Mouse (Mus musculus): ENCODE results near the gene Gm4724. TPM values are rescaled to one million over a fixed set of nuclear protein-coding genes. Genes with fewer than 3 reads are reported as not detected.
"Not testable (repeated sequence)": the region's sequence is repeated elsewhere in the genome, so short reads cannot be mapped to it uniquely, and the experiment has no call there.

Gene Gm4724
- 23.1 TPM for polyA plus RNA-seq (2021)

DNA sequence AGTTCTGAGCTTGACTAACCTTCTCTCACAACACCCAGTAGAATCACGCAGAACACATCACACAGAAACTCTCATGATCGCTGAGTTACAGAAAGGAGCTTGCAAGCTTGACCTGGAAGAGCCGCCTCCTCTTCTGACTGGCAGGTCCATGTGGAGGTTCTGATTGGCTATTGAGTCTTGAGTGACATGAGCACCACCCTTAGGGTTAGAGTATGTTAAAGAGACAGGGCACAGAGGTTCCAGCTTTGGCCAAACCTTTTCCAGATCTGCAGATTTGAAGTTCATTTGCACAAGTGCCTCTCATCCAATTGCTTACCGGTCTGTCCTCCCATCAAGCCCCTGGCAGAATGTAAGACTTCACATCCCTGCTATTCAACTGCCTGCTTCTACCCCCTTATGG, at the start of gene Gm4724:
Gene Gm4724 (minus strand): TSS at position 101 of the 400 bp plus-strand sequence.
- DNase-seq (ENCODE audit: low read depth, low spot score); in situ Hi-C loops (cut with MboI; ENCODE audit: low pct_unique_long_range_greater_than_20kb); H3K27me3 ChIP-seq; CTCF ChIA-PET; ATAC-seq; POLR2A ChIA-PET: not testable (repeated sequence)

DNA sequence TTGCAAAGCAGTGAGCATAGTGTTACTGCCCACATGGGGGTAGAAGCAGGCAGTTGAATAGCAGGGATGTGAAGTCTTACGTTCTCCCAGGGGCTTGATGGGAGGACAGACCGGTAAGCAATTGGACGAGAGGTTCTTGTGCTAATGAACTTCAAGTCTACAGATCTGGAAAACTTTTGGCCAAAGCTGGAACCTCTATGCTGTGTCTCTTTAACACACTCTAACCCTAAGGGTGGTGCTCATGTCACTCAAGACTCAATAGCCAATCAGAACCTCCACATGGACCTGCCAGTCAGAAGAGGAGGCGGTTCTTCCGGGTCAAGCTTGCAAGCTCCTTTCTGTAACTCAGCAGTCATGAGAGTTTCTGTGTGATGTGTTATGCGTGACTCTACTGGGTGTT, 34.1 kb upstream of the Gm4724 start, which contains the start of gene Zfp965:
Gene Zfp965 (plus strand): TSS at position 301 of the 400 bp plus-strand sequence.
- ATAC-seq; in situ Hi-C loops (cut with MboI; ENCODE audit: low pct_unique_long_range_greater_than_20kb); DNase-seq (ENCODE audit: low read depth, low spot score); H3K27me3 ChIP-seq; CTCF ChIA-PET; POLR2A ChIA-PET: not testable (repeated sequence)

Other genes with a start within 250 kb of the Gm4724 start
- gene Gm14391, start 228.9 kb downstream of the Gm4724 start, polyA plus RNA-seq (2021), result 17.1 TPM
- not detected for gene Gm14440, start 160.7 kb downstream of the Gm4724 start, polyA plus RNA-seq (2021)
- 22.7 TPM for gene Gm4631, start 97.6 kb downstream of the Gm4724 start, polyA plus RNA-seq (2021)
- gene Zfp968, start 63.4 kb downstream of the Gm4724 start, polyA plus RNA-seq (2021), result 2.8 TPM
- gene Zfp965, start 34.2 kb upstream of the Gm4724 start, polyA plus RNA-seq (2021), result 2.6 TPM
- 0.53 TPM for gene Gm11007, start 208.2 kb upstream of the Gm4724 start, polyA plus RNA-seq (2021)

Measured in Patski (cell line).